Mouse (Mus musculus) central nervous system, embryonic 11.5 days (tissue): ENCODE measurements around the gene Rhox10. TPM values are rescaled to one million over a fixed set of nuclear protein-coding genes. Genes with fewer than 3 reads are reported as not detected.

ENCODE experiments used
- polyA plus RNA-seq: library from polyadenylated mRNA; depleted of rRNA; stranded (reverse); fragments of >200 nt; gene quantifications from 2 replicates; pipeline ENCODE4 v1.2.3, GENCODE M21; 2012; rRNA removed

Gene Rhox10
- not detected in 2 replicates for polyA plus RNA-seq

GRCm38 (mm10) chrX:38066175-38066574, at the start of gene Rhox10:
Gene Rhox10 (plus strand): TSS chrX:38066475.

GRCm38 (mm10) chrX:38018597-38018996, 47.7 kb upstream of the Rhox10 start, which contains the start of gene Btg1-ps1:
Gene Btg1-ps1 (minus strand): TSS chrX:38018815.

GRCm38 (mm10) chrX:38043014-38043413, 23.3 kb upstream of the Rhox10 start, which contains the start of gene Btg1-ps2:
Gene Btg1-ps2 (minus strand): TSS chrX:38043114.

GRCm38 (mm10) chrX:38085041-38085440, 18.8 kb downstream of the Rhox10 start, which contains the start of gene Rhox11:
Gene Rhox11 (minus strand): TSS chrX:38085141.

GRCm38 (mm10) chrX:38110807-38111206, 44.5 kb downstream of the Rhox10 start, which contains the start of gene Rhox12:
Gene Rhox12 (minus strand): TSS chrX:38110907.

GRCm38 (mm10) chrX:38120982-38121381, 54.7 kb downstream of the Rhox10 start, which contains the start of gene Rhox13:
Gene Rhox13 (plus strand): TSS chrX:38121219.

Other genes starting within 250 kb of the Rhox10 start
- 0.06 and 0.41 TPM in 2 replicates for gene Rhox6, start 239.6 kb upstream of the Rhox10 start, polyA plus RNA-seq
- not detected in 2 replicates for gene Rhox7a, start 234.8 kb upstream of the Rhox10 start, polyA plus RNA-seq
- gene Rhox8, start 187.5 kb upstream of the Rhox10 start, polyA plus RNA-seq, result not detected in 2 replicates
- gene Rhox7b, start 169.2 kb upstream of the Rhox10 start, polyA plus RNA-seq, result not detected in 2 replicates
- 0.50 TPM in 1 of 2 replicates, not detected in the other for gene Rhox9, start 164.7 kb upstream of the Rhox10 start, polyA plus RNA-seq
- not detected in 2 replicates for gene Btg1-ps1, start 47.7 kb upstream of the Rhox10 start, polyA plus RNA-seq
- not detected in 2 replicates for gene Btg1-ps2, start 23.4 kb upstream of the Rhox10 start, polyA plus RNA-seq
- not detected in 2 replicates for gene Rhox11, start 18.7 kb downstream of the Rhox10 start, polyA plus RNA-seq
- not detected in 2 replicates for gene Rhox12, start 44.4 kb downstream of the Rhox10 start, polyA plus RNA-seq
- not detected in 2 replicates for gene Rhox13, start 54.7 kb downstream of the Rhox10 start, polyA plus RNA-seq
- 9.2 and 18.2 TPM in 2 replicates for gene Zbtb33, start 123.3 kb downstream of the Rhox10 start, polyA plus RNA-seq
- gene Tmem255a, start 186.0 kb downstream of the Rhox10 start, polyA plus RNA-seq, result 3.5 and 12.1 TPM in 2 replicates
- gene Atp1b4, start 249.7 kb downstream of the Rhox10 start, polyA plus RNA-seq, result 0.01 and 0.02 TPM in 2 replicates